Mouse (Mus musculus): ENCODE data around the gene Sclt1.

DNA sequence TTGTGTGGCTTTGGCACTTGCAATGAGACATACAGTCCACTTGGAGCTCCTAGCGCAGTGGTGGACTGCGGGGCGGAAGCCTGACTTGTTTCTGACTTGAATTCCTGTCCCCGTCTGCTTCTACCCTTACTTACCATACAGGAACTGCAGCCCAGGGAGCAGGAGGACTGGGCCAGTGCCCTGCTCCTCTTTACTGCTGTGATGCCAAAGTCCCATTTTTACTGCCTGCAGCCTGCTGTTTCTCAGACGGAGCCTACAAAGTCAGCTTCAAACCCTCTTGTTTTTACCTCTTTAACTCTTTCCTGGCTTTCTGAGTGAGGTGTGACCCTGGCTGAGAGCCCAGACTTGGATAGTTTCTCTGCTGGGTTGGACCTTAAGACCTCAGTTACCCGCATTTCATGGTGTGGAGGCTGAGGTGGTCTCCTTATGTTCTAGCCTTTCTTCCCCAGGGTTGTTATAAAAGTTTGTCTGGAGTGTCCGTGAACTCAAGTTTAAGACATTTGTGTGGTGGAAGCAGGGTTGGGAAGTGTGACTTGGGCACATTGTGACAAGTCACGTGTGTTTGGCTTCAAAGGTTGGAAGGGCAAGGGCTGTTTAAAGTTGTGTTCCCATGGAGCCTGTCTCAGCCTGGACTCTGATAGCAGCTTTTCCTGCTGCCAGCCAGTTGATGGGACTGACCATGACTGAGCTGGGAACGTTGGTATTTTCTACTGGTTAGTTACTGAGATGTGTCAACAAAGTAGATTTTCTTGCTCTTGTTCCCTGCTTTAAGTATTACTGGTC lies 148.0 kb downstream of the Sclt1 start:
- TF ChIP-seq CTCF (IDR thresholded peaks at IDR 0.05; ENCODE audit: borderline replicate concordance, control insufficient read depth, extremely low read depth, insufficient read depth, low read length, poor library complexity), result no peak
- TF ChIP-seq POLR2A (IDR thresholded peaks at IDR 0.05; ENCODE audit: control insufficient read depth, extremely low read depth, insufficient read depth, low read length, poor library complexity), result no peak
